Mouse (Mus musculus): ENCODE measurements around the gene Mks1. TPM values are rescaled to one million over a fixed set of nuclear protein-coding genes. Genes with fewer than 3 reads are reported as not detected.

The Mks1 gene
- 15.3 TPM for polyA plus RNA-seq (2017; shearing (Covaris generic))

DNA sequence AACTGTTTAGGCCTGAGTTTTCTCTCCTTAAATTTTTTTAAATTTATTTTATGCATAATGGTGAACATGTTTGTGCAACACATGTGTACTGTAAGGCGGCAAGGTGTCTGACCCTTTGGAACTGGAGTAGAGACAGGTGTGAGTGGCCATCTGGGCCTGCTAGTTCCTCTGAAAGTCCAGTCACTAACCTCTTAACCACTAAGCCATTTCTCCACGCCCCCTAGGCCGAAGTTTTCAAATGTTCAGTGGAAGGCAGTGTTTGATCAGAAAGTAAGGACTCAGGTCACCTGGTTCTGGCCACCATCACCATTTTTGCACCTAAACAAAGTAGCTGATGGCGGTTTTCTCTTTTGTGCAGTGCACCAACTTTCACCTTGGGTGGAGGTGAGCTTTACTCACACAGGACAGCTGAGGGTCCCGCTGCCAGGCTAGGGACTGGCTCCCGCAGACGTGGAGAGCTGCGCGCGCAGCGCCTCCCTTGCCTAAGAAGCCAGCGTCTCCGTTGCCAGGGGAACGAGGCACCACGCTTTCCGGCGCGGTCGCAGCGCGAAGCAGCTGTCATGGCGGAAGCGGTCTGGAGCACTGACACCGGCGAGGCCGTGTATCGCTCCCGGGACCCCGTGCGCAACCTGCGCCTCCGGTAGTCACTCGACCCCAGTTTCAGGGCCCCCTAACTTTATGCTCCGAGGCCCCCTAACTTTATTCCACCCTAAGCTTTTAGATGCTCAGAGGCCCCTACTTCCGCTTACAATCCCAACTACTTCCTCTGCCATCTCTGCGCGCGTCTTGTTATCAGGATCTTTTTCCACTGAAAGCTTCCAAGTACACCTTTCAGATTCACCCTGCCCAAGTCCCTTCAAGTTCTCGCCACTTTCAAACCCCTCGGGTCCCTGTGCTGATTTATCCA lies at the start of gene Mks1:
Mks1 (plus strand) TSS at position 526 of the 907 bp plus-strand sequence.

GRCm38 (mm10) chr11:87828239-87828900 lies 24.6 kb upstream of the Mks1 start, which contains the start of gene Lpo:
Gene Lpo (minus strand): TSS chr11:87828289.

DNA sequence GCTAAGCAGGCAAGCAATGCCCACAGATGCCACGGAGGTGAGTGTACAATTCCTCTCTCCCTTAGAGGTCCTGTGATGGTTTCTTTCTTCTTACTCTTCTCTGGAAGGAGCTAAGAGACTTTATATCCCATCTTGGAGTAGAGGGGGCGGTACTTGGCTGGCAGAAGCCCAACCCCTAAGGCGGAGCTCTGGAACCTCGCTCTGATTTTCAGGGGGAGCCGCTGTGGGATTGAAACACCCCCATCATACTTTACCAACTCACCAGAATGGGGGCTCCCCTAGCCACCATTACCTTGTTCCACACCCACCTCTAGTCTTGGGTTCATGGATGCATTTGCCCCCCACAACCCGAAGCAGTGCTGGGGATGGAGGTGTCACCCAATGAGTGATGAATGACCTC lies 22.4 kb downstream of the Mks1 start, which contains the start of gene Epx:
Epx (minus strand) TSS at position 101 of the 400 bp plus-strand sequence.

GRCm38 (mm10) chr11:87892168-87892567 lies 39.2 kb downstream of the Mks1 start, which contains the start of gene Olfr462:
Gene Olfr462 (minus strand): TSS chr11:87892268.

GRCm38 (mm10) chr11:87897287-87897686 lies 44.3 kb downstream of the Mks1 start, which contains the start of gene Olfr463:
Gene Olfr463 (minus strand): TSS chr11:87897387.

Other genes with a start within 250 kb of the Mks1 start
- gene Hsf5, start 236.1 kb upstream of the Mks1 start, polyA plus RNA-seq (2017; shearing (Covaris generic)): 0.08 TPM
- gene Rnf43, start 190.5 kb upstream of the Mks1 start, polyA plus RNA-seq (2017; shearing (Covaris generic)): 23.6 TPM
- 389 TPM for gene Supt4a, start 115.7 kb upstream of the Mks1 start, polyA plus RNA-seq (2017; shearing (Covaris generic))
- gene Tspoap1, start 92.7 kb upstream of the Mks1 start, polyA plus RNA-seq (2017; shearing (Covaris generic)): 6.9 TPM
- 0.35 TPM for gene Mpo, start 59.6 kb upstream of the Mks1 start, polyA plus RNA-seq (2017; shearing (Covaris generic))
- gene Lpo, start 24.9 kb upstream of the Mks1 start, polyA plus RNA-seq (2017; shearing (Covaris generic)): not detected
- gene Epx, start 22.3 kb downstream of the Mks1 start, polyA plus RNA-seq (2017; shearing (Covaris generic)): not detected
- not detected for gene Olfr462, start 39.1 kb downstream of the Mks1 start, polyA plus RNA-seq (2017; shearing (Covaris generic))
- not detected for gene Olfr463, start 44.2 kb downstream of the Mks1 start, polyA plus RNA-seq (2017; shearing (Covaris generic))
- gene Olfr464, start 67.8 kb downstream of the Mks1 start, polyA plus RNA-seq (2017; shearing (Covaris generic)): not detected
- 17.2 TPM for gene Dynll2, start 134.3 kb downstream of the Mks1 start, polyA plus RNA-seq (2017; shearing (Covaris generic))
- gene Srsf1, start 194.2 kb downstream of the Mks1 start, polyA plus RNA-seq (2017; shearing (Covaris generic)): 290 TPM
- 44.9 TPM for gene Vezf1, start 215.1 kb downstream of the Mks1 start, polyA plus RNA-seq (2017; shearing (Covaris generic))
- gene Cuedc1, start 244.8 kb downstream of the Mks1 start, polyA plus RNA-seq (2017; shearing (Covaris generic)): 6.5 TPM